Mouse (Mus musculus) frontal cortex, postnatal 10 days (tissue): ENCODE data around the gene Speg.

Source experiments
- DNase-seq, 2 experiments: peaks; one replicate each; pipeline ENCODE4 v3.0.0; 2022; ENCODE audit warnings: low spot score in 2 of 2, mixed read lengths in 1 of 2

Gene Speg

DNA sequence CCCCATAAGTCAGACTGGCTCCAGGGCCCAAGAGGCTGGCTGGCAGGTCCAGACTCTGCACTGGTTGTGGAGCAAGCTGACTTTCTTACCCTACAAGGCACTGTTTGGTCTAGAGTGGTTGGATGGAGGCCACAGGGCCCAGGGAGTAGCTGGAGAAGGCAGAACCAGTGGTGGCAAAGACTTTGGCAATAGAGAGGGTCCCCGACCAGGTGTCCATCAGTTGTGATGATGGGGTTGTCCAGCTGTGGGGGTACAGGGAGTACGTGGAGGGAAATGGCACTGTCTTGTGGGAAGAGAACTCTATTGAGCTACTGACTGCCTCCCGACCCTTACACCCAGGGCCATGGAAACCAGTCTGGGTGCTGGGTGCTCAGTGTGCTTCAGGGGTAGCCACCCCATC, 18.7 kb downstream of the Speg start:
- no peak for DNase-seq

DNA sequence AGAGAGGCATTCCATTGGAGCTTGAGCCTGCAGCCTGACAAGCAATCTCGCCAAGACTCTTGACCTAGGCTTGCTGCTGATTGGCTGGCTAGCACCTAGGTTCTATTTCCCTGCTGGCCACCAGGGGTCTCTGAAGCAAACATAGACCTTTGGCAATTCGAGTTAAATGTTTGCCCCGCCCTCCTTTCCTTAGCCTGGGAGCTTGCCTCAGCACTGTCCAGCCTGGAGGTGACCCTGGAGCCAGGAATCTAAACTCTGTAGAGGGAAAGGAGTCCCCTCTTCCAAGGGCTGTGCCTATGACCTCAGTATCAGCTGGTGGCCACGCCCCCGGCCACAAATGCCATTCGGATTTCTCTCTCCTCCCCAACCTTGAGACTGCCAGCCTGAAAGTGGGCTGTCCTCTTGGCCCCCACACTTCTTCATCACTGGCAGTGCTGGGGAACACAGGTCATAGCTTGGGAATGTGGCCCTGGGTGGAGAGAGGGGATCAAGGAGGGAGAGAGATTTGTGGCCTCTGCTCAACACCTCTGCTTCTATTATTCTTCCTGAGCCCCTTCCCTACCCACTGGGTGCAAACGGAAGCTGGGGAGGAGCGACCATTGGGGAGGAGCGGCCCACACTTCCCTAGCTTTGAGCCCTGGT, 23.8 kb downstream of the Speg start:
- no peak for DNase-seq

DNA sequence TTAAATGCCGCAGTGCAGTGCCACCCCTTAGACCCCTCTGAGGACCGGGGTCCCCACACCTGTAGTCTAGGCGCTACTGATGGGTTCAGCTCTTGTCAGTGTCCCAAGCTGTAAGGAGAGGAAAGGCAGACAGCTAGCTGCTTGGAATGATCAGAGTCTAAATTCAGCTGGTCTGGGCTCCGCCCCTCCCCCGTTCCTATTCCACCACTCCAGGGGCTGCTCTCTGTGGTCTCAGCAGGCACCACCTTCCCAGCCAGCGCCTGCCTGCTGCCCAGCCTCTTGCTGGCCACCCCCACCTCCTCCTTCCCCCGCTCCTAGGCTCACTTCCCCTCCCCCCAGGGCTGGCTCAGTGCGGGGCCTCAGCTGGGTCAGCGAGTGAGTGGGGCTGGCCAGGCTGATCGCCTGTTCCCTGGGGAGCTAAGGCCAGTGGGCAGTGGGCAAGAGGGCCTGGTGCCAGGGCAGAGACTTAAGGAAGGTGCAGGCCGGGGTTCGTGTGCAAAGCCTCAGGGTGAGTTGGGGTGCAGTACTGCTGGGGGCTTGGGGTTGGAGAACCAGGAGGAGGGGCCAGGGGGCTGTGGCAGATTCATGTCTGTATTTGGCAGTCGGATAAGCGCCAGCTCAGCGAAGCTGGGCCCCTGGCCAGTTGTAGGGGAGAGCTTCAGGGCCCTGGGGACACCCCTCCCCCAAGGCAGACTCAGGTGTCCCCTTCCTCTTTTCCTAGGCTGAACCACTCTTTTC, 24.8 kb downstream of the Speg start:
- DNase-seq, result peak in 1 of 2 experiments; percentile 67

DNA sequence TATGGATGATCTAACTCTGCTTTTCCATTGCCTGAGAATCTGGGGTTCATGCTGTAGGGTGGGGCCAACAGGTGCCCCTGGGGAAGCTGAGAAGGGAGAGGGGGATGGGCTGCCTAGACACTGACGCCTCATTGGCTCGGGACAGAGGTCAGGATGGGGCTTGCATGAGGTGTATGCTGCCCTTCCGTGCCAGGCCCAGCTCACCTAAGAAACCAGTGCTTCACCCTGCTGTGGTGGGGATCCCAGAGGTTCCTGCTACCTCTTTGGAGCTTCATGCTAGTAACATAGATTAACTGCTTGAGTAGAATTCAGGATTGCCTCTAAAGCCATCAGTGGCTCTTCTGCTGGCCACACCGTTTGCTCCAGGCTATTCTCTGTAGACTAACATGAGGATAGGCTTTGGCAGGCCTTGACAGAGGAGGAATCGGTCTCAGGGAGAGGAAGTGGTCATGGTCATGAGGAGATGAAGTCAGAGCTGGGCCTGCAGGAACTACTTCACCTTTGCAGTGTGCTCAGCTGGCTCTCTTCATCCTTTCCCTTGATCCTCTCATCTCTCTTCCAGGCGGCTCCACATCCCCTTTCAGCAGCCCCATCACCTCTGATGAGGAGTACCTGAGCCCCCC, 25.5 kb downstream of the Speg start:
- DNase-seq, result no peak

DNA sequence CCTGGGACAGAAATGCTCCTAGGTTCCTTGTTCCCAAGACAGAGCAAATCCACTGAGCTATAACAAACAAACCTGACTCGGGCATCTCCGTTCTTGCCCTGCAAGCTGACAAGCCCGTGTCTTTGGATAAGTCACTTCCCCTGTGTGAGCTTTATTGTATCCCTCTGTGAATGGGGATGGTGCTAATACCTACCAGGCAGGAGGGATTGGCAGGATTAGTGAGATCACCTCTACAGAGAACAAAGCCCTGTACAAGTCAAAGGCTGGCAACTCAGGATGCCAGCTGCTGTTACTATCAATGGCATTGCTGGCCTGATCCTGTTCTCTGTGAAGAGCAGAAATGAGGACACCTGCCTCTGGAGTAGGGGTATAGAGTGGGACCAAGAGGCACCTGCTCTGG, 30.4 kb downstream of the Speg start:
- DNase-seq, result no peak

DNA sequence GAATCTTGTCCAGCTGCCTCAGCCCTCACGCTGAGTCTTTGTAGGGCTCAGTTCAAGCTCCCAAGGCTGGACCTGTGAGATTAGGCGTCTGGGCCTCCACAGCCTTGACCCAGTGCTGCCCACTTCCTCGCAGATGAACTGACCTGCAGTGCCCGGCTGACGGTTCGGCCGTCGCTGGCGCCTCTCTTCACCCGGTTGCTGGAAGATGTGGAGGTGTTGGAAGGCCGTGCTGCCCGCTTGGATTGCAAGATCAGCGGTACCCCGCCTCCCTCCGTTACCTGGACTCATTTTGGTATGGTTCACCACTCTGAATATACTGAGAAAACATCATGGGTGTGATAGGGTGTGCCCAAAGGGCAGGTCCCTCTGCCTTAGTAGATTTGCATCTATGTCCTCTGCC, 31.1 kb downstream of the Speg start:
- no peak for DNase-seq

DNA sequence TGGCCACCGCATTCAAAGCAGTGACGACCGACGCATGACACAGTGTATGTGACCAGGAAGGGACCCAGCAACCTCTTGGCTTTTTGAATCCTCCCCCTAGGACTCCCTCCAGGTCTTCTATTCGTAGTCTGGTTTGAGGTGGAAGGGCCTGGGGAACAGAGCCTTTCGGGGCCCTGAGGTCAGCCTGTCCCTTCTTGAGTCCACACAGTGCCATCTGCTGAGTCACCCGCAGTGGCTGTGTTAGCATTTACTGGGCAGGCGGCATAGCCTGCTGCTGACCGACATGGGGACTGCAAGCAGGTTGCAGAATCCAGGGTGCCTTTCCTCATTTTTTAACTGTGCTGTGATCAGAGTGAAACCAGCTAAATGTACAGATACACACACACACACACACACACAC, 32.0 kb downstream of the Speg start:
- no peak for DNase-seq

DNA sequence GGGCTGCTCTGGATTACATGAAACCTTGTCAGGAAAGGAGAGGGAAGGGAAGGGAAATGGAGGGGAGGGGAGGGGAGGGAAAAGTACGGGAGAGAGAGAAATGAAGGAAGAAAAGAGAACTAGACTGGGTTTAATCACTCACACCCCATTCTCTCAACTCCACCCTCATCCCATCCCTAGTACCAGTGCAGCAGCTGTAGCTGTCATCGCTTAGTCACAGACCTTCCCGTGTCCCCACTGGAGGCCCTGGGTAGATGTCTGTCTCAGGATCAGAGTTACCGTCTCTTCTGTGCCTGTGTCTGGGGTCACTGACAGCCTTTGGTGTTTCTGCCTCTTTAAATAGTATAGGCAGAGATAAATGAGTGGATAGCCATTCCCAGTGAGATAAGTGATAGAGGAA, 33.1 kb downstream of the Speg start:
- DNase-seq, result no peak

DNA sequence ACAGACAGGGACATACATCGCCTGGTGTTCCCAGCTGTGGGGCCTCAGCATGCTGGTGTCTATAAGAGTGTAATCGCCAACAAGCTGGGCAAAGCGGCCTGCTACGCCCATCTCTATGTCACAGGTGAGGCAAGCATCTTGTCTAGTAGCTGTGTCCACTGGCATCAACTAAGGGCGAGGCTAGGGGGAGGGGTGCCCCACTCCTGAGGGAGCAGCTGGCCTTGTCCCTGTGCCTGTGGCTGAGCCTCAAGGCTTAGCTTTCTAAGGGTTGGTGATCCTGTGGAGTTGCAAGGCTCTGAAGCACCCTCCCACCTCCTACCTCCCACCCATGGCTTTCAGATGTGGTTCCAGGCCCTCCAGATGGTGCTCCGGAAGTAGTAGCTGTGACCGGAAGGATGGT, 34.9 kb downstream of the Speg start:
- no peak for DNase-seq

DNA sequence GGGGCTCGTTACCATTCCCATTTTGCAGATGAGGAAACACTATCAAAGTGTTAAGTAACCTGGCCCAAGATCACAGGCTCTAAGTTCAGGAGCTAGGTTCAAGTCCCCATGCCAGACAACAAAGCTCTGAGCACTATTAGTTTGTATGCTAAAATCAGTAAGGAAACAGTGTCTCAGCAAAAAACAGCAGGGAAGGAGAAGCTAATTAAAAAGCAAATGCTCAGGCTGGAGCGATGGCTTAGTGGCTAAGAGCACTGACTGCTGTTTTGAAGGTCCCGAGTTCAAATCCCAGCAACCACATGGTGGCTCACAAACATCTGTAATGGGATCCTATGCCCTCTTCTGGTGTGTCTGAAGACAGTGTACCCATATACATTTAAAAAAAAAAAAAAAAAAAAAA, 37.1 kb downstream of the Speg start:
- no peak for DNase-seq

DNA sequence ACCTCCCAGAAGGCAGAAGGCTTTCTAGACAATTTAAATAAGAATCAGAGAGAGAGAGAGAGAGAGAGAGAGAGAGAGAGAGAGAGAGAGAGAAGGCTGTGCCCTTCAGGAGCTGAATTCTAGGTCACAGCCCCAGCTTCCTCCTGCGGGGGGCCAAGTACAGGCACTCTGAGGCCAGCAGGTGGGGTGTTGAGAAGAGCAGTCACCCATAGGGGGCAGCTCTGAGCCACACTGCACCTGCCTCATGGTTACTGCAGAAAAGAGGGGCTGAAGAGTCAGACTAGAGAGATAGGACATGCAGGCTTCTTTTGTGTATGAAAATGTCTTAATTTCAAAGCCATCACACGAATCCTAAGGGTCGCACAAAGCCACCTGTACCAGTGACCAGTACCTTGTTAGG, 38.7 kb downstream of the Speg start:
- no peak for DNase-seq

DNA sequence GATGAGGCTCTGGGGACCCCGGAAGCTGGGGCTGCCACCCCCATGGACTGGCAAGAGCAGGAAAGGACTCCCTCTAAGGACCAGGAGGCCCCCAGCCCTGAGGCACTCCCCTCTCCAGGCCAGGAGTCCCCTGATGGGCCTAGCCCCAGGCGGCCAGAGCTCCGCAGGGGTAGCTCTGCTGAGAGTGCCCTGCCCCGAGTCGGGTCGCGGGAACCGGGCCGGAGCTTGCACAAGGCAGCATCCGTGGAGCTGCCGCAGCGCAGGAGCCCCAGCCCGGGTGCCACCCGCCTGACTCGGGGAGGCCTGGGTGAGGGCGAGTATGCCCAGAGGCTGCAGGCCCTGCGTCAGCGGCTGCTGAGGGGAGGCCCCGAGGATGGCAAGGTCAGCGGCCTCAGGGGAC, 46.7 kb downstream of the Speg start:
- DNase-seq, result no peak

DNA sequence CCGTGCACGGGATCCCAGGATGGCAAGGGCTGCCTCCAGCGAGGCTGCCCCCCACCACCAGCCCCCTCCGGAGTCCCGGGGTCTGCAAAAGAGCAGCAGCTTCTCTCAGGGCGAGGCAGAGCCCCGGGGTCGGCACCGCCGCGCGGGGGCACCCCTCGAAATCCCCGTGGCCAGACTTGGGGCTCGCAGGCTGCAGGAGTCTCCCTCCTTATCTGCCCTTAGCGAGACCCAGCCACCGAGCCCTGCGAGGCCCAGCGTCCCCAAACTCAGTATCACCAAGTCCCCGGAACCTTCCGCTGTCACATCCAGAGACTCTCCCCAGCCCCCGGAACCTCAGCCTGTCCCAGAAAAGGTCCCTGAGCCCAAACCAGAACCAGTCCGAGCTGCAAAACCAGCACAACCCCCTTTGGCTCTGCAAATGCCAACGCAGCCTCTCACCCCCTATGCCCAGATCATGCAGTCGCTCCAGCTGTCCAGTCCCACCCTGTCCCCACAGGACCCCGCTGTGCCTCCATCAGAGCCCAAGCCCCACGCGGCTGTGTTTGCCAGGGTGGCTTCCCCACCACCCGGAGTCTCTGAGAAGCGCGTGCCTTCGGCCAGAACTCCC, 47.2 kb downstream of the Speg start:
- DNase-seq, result no peak

DNA sequence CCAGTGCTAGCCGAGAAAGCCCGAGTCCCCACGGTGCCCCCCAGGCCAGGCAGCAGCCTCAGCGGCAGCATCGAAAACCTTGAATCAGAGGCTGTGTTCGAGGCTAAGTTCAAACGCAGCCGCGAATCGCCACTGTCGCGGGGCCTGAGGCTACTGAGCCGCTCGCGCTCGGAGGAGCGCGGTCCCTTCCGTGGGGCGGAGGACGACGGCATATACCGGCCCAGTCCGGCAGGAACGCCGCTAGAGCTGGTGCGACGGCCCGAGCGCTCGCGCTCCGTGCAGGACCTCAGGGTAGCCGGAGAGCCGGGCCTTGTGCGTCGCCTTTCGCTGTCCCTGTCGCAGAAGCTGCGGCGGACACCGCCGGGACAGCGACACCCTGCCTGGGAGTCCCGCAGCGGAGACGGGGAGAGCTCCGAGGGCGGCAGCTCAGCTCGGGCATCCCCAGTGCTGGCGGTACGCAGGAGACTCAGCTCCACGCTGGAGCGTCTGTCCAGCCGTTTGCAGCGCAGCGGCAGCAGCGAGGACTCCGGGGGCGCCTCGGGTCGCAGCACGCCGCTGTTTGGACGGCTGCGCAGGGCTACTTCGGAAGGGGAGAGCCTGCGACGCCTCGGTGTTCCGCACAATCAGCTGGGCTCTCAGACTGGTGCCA, 47.9 kb downstream of the Speg start:
- no peak for DNase-seq

DNA sequence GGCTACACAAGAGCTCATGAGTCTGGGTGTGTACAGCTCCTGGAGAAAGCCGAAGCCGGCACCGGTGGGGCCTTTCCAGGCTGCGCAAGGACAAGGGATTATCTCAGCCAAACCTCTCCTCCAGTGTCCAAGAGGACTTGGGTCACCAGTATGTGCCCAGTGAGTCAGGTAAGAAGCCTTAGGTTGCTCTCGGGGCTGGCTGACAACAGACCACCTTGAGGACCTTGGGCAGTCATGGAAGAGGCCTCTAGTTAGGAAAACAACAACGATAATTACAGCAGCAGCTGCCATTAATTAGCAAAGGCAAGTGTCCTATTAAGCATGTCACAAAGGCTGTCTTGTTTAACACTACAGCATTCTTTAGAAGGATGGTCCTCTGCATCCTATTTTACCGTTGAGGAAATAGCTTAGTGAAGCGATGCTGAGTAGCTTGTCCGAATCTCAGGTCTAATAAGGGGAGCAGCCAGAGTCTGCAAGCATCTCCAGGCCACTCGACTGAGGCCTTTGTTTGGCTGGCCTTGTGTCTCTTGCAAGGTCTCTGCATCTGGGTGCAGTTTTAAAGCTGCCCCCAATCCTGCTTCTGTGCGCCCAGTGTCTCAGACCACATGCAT, 48.8 kb downstream of the Speg start:
- no peak for DNase-seq

DNA sequence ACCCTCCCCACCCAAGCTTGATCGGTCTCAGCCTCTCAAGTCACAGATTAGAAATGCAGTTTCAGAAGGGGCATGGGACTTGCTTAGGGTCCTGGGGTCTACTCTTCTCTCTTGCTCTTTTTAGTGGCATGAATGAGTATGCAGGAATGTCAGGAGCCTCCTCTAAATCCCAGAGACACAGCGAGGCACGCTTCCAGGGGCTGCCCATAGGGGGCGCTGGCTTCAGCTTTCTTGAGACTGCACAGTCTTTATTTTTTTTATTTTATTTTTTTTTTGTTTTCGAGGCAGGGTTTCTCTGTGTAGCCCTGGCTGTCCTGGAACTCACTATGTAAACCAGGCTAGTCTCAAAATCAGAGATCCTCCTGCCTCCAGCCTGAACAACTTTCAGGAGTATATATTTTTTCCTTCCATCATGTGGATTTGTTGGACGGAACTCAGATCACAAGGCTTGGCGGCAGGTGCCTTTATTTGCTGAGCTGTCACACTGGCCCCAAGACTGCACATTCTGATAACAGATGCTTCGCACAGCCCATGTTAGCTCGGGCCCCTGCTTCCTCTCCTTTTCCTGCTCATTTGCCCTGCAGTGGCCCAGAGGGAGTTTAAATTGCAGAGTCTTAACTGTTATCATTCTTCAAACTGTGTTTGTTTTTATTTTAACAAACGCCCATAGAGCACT, 50.8 kb downstream of the Speg start:
- DNase-seq, result peak in 1 of 2 experiments; percentile 32

DNA sequence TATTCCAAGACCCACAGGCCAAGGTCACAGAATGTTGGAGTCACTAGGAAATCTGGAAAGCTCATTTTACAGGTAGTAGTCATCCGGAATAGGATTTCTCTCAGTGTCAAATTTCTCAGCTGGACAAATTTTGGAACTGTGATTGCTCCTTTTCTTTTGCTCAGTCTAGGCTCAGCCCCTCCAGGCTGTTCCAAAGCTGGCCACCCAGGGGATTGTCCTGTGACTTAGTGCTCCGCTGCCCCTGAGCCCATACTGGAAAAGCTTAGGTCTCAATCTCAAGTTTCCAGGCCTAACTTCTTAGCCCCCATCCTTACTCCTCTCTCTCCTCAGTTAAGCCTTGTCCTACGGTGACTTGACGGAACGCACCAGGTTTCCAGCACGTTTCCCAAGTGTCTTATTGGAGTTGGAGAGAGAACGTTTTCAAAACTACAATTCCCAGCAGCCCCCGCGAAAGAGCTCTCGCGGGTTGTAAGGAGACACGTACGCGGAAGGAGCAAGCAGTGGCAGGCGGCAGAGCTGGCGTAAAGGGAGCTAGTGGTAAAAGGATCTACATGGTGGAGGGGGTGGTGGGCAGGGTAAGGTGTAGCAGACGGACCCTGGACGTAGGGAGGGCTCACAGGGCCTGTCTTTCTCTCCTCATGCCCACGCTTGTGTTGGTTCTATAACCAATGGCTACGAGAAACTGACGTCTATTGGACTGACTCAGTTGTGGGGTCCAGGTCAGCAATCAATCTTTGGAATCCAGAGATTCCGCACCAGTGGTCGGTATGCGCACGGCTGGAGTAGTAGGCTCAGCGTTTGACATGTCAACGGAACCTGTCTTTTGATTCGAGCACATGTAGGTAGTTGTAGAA, 60.6 kb downstream of the Speg start, which contains the start of gene Gmppa:
Gene Gmppa, plus strand, starts transcription at position 456 of the 854 bp plus-strand sequence.
- peak; percentile 72 to 79 for DNase-seq

DNA sequence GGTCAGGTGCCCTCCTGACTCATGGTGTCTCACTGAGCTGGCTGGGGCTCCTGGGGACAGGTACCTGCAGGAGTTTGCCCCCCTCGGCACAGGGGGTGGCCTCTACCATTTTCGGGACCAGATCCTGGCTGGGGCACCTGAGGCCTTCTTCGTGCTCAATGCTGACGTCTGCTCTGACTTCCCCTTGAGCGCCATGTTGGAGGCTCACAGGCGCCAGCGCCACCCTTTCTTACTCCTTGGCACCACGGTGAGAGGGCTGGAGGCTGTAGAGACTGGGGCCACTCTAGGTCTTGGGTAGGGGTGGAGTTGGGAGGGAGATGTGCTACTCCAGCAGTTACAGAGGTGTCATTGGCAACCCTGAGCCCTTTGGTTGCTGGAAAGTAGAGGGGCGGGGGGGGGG, 63.7 kb downstream of the Speg start:
- no peak for DNase-seq

DNA sequence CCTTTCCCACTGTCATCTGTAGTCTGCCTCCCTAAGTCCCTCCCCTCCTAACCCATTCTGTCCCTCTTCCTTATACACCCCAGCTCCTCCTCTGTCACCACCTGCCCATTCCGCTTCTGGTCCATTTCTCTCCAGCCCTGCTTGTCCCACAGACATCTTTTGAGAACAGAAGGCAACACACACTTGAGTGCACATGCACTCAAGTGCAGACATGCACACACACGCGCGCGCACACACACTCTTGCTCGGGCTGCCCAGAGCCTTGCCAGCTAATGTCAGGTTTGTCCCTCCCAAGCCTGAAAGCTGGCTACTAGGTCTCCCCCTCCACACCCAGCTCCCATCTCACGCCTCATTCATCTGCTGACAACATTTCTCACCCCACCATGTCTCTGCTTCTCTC, 65.6 kb downstream of the Speg start:
- no peak for DNase-seq

DNA sequence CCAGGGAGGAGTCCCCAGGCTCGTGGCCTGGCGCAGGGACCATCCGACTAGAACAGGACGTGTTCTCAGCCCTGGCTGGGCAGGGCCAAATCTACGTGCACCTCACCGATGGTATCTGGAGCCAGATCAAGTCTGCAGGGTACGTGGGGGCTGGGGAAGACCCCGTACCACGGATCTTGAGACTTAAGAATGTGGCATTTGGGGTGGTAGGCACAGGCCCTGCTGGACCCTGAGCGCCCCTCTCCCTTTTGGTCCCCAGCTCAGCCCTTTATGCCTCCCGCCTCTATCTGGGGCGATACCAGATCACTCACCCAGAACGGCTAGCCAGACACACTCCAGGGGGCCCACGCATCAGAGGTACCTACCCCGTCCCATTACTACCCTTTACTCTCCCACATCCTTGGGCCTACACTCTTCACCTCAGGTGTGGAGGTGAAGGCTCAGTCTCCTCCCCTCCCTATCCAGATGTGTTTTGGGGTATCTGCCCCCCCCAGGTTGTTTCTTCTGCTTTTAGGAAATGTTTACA, 66.4 kb downstream of the Speg start:
- DNase-seq, result no peak
